ENCODE assay signal across 18 mouse cellular contexts in genomic region chr2:92056760-92057159, GRCm38 (mm10). TPM values are rescaled to one million over a fixed set of nuclear protein-coding genes. Genes with fewer than 3 reads are reported as not detected.
A peak's percentile ranks its signal among the peaks of the same experiment; 100 is the strongest.
DNase-seq lines count a peak whose midpoint lies in the region; ATAC-seq and TF ChIP-seq lines count a peak whose summit lies in the region.
"Had no signal": no experiment of that assay in that cellular context is flagged by ENCODE, and none has a peak within 500 bp of the region (broad histone marks: within the 10 kb centered on the region; RNA-seq: fewer than 3 reads in every experiment).

No protein-coding gene starts in this region.

- no peaks in the 10 kb centered on the region for H3K36me3 ChIP-seq in stomach, embryonic 15.5 days
- H3K36me3 ChIP-seq in stomach, postnatal 0 days (ENCODE audit: control insufficient read depth, insufficient read depth, low read length): no peaks in the 10 kb centered on the region
- no peaks in the 10 kb centered on the region for H3K36me3 ChIP-seq in limb, embryonic 12.5 days
- H3K36me3 ChIP-seq: embryonic facial prominence, embryonic 12.5 days; forebrain, embryonic 10.5 days; G1E; hindbrain, embryonic 15.5 days; liver, embryonic 12.5 days; midbrain, embryonic 12.5 days had no signal

- H3K27me3 ChIP-seq in stomach, embryonic 15.5 days (replicated peaks): peaks cover 22% of the 10 kb centered on the region
- H3K27me3 ChIP-seq in stomach, postnatal 0 days (ENCODE audit: control insufficient read depth, insufficient read depth, low read length): no peaks in the 10 kb centered on the region
- H3K27me3 ChIP-seq in limb, embryonic 12.5 days: peaks cover 41% of the 10 kb centered on the region

- WGBS in stomach, embryonic 15.5 days: 76% methylated on average over 13 of the region's 13 CpGs
- 62% methylated on average over 13 of the region's 13 CpGs for WGBS in stomach, postnatal 0 days
- 62% methylated on average over 13 of the region's 13 CpGs for WGBS in limb, embryonic 12.5 days

- no peak overlapping the region for H3K4me2 ChIP-seq in stomach, embryonic 15.5 days
- H3K4me2 ChIP-seq in stomach, postnatal 0 days (replicated peaks; ENCODE audit: low read depth): no peak overlapping the region
- peak overlapping the region; percentile 70 for H3K4me2 ChIP-seq in limb, embryonic 12.5 days

- peak overlapping the region; percentile 40 for H3K4me3 ChIP-seq in gastrocnemius, adult 2 months
- H3K4me3 ChIP-seq in stomach, embryonic 15.5 days (replicated peaks): no peak overlapping the region
- H3K4me3 ChIP-seq in stomach, postnatal 0 days (ENCODE audit: low read depth, low read length): no peak overlapping the region
- H3K4me3 ChIP-seq in limb, embryonic 12.5 days (replicated peaks): no peak overlapping the region
- H3K4me3 ChIP-seq: embryonic facial prominence, embryonic 12.5 days; midbrain, embryonic 12.5 days had no signal

- no peak for DNase-seq in gastrocnemius, adult 2 months
- no peak for DNase-seq in gastrocnemius, postnatal 36 days
- DNase-seq in stomach, postnatal 0 days (ENCODE audit: low spot score): no peak
- DNase-seq in urinary bladder, postnatal 4 days (ENCODE audit: low spot score in 2 of 2): no peak
- DNase-seq in ovary, adult 18-20 months (ENCODE audit: low spot score): no peak
- DNase-seq: adrenal gland, postnatal 14 days; kidney, adult 9 months; lung, postnatal 14 days had no signal

- peaks cover 30% of the 10 kb centered on the region for H3K4me1 ChIP-seq in stomach, embryonic 15.5 days
- H3K4me1 ChIP-seq in stomach, postnatal 0 days (replicated peaks; ENCODE audit: control insufficient read depth, insufficient read depth): peaks cover 3% of the 10 kb centered on the region; the same call in 1 of the 2 replicates
- peaks cover 29% of the 10 kb centered on the region for H3K4me1 ChIP-seq in limb, embryonic 12.5 days (replicated peaks)

- H3K9me3 ChIP-seq in stomach, embryonic 15.5 days: no peaks in the 10 kb centered on the region
- H3K9me3 ChIP-seq in stomach, postnatal 0 days (ENCODE audit: control insufficient read depth, low read length): no peaks in the 10 kb centered on the region
- H3K9me3 ChIP-seq in limb, embryonic 12.5 days: no peaks in the 10 kb centered on the region
- H3K9me3 ChIP-seq: embryonic facial prominence, embryonic 12.5 days; forebrain, embryonic 10.5 days; hindbrain, embryonic 15.5 days; liver, embryonic 12.5 days; midbrain, embryonic 12.5 days had no signal

- H3K27ac ChIP-seq in gastrocnemius, adult 2 months: peak overlapping the region; percentile 94
- H3K27ac ChIP-seq in stomach, embryonic 15.5 days: 0 out of 2 replicates have a peak overlapping the region, but pooled peaks have one; percentile 10
- no peak overlapping the region for H3K27ac ChIP-seq in stomach, postnatal 0 days (replicated peaks)
- H3K27ac ChIP-seq in limb, embryonic 12.5 days: peak overlapping the region; percentile 66; the same call in 1 of the 2 replicates
- H3K27ac ChIP-seq: forebrain, embryonic 10.5 days; midbrain, embryonic 12.5 days had no signal

- H3K9ac ChIP-seq in stomach, embryonic 15.5 days: no peak overlapping the region
- no peak overlapping the region for H3K9ac ChIP-seq in stomach, postnatal 0 days (ENCODE audit: low read length)
- H3K9ac ChIP-seq in limb, embryonic 12.5 days (replicated peaks): 0 out of 2 replicates have a peak overlapping the region, but pooled peaks have one; percentile 18
- H3K9ac ChIP-seq: embryonic facial prominence, embryonic 12.5 days; hindbrain, embryonic 15.5 days; liver, embryonic 12.5 days; midbrain, embryonic 12.5 days had no signal

- TF ChIP-seq EP300 in stomach, postnatal 0 days (optimal IDR thresholded peaks at IDR 0.05): no peak

- intact Hi-C loops in gastrocnemius, adult 2 months (cut with DNase I): loop anchor here (5.0 kb wide), 1 partner anchor 381 kb away; no protein-coding TSS in a partner anchor
- intact Hi-C loops in gastrocnemius, postnatal 36 days (cut with DNase I): loop anchor here (5.0 to 10.0 kb wide), 2 partner anchors 109 to 378 kb away; partner anchors contain the start of genes Cry2 and Gm9821

- TF ChIP-seq CTCF in gastrocnemius, adult 2 months (IDR thresholded peaks at IDR 0.05): no peak
- no peak for TF ChIP-seq CTCF in stomach, postnatal 0 days (IDR thresholded peaks at IDR 0.05; ENCODE audit: low read depth)

- ATAC-seq in stomach, embryonic 15.5 days (ENCODE audit: insufficient read depth, low FRiP score, low read depth): no peak
- no peak for ATAC-seq in stomach, postnatal 0 days (ENCODE audit: low FRiP score, low TSS enrichment)
- no peak for ATAC-seq in limb, embryonic 12.5 days (ENCODE audit: insufficient number of reproducible peaks, insufficient read depth, low FRiP score, low TSS enrichment, low read depth)
- ATAC-seq: forebrain, embryonic 16.5 days had no signal

RNA-seq across cellular contexts. Expression of gene Creb3l1, which starts 32.5 kb away (rescaled TPM):
- total RNA-seq in gastrocnemius, adult 2 months (2021): 1 to 10 TPM; 2.2 to 6.6 TPM
- 1 to 10 TPM; 3.9 to 5.7 TPM for total RNA-seq in gastrocnemius, postnatal 36 days (2021)
- 20.4 and 20.6 TPM in 2 replicates for polyA plus RNA-seq in stomach, embryonic 15.5 days (2015; fragmentation: Nextera tagmentation; extraction: Ambion mirVana)
- polyA plus RNA-seq in stomach, postnatal 0 days (2015; fragmentation: Nextera tagmentation; extraction: Ambion mirVana): 13.2 and 15.6 TPM in 2 replicates
- polyA plus RNA-seq in limb, embryonic 12.5 days (2016; fragmentation: Nextera tagmentation; extraction: Ambion mirVana): 1.3 and 2.6 TPM in 2 replicates
- total RNA-seq: hematopoietic stem cell, adult 5-6 weeks had no signal

RNA-seq across cellular contexts. Expression of gene Phf21a, which starts 36.2 kb away (rescaled TPM):
- total RNA-seq in gastrocnemius, adult 2 months (2021): 10 to 100 TPM; 23.5 to 25.1 TPM
- total RNA-seq in gastrocnemius, postnatal 36 days (2021): 10 to 100 TPM; 22.5 to 23.6 TPM
- 18.8 and 28.2 TPM in 2 replicates for polyA plus RNA-seq in stomach, embryonic 15.5 days (2015; fragmentation: Nextera tagmentation; extraction: Ambion mirVana)
- polyA plus RNA-seq in stomach, postnatal 0 days (2015; fragmentation: Nextera tagmentation; extraction: Ambion mirVana): 7.2 and 7.3 TPM in 2 replicates
- 34.2 and 43.6 TPM in 2 replicates for polyA plus RNA-seq in limb, embryonic 12.5 days (2016; fragmentation: Nextera tagmentation; extraction: Ambion mirVana)
